Comparison of ENCODE assay signal across 8 mouse cellular contexts in the genomic region with DNA sequence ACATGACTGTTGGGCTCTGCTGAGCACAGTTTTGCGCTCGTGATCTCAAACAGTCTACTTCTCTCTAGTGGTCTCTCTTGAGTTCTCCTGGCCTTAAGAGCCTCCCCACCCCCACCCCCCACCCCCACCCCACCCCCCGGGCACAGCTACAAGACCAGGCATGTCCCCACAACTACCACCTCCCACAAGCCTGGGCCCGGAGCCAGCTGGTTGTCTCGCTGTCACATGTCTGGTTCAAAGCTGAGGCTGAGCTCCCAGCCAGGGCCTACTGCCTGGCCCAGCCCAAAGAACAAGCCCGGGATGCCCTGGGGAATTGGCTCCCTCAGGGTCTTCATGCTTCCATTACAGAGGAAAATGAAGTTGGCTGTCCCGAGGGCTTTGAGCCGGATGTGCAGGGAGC. TPM values are rescaled to one million over a fixed set of nuclear protein-coding genes. Genes with fewer than 3 reads are reported as not detected.
A peak's percentile ranks its signal among the peaks of the same experiment; 100 is the strongest.
DNase-seq lines count a peak whose midpoint lies in the region; ATAC-seq and TF ChIP-seq lines count a peak whose summit lies in the region.

No protein-coding gene starts in this region.

- H3K36me3 ChIP-seq in forebrain, postnatal 0 days (ENCODE audit: insufficient read depth), result no peaks in the 10 kb centered on the region
- no peaks in the 10 kb centered on the region for H3K36me3 ChIP-seq in forebrain, embryonic 15.5 days
- H3K36me3 ChIP-seq in intestine, postnatal 0 days (ENCODE audit: control insufficient read depth, insufficient read depth), result no peaks in the 10 kb centered on the region; the same call in 1 of the 2 replicates
- H3K36me3 ChIP-seq in thymus, adult 2 months (ENCODE audit: control insufficient read depth, insufficient read depth, low read length), result no peaks in the 10 kb centered on the region

- WGBS in forebrain, postnatal 0 days, result 51% methylated on average over 8 of the region's 8 CpGs
- 53% methylated on average over 6 of the region's 8 CpGs for WGBS in forebrain, embryonic 15.5 days
- WGBS in intestine, postnatal 0 days, result 41% methylated on average over 8 of the region's 8 CpGs
- WGBS in thymus, adult 2 months, result 36% methylated on average over 8 of the region's 8 CpGs

- TF ChIP-seq POLR2A in thymus, adult 2 months (IDR thresholded peaks at IDR 0.05; ENCODE audit: control insufficient read depth, extremely low read depth, insufficient read depth, low read length, poor library complexity), result no peak

- peak; percentile 47 for DNase-seq in forebrain, postnatal 0 days
- peak; percentile 62 for DNase-seq in right cerebral cortex, postnatal 4 days
- DNase-seq in right cerebral cortex, adult 18-20 months, result no peak
- peak; percentile 69 to 88 for DNase-seq in lung, postnatal 4 days
- no peak for DNase-seq in thymus, adult 2 months
- DNase-seq in cerebellum, adult 9-10 months, result no peak

- no peak overlapping the region for H3K27ac ChIP-seq in forebrain, postnatal 0 days (ENCODE audit: low read depth, low read length)
- no peak overlapping the region for H3K27ac ChIP-seq in forebrain, embryonic 15.5 days (replicated peaks)
- peak overlapping the region; percentile 81 for H3K27ac ChIP-seq in intestine, postnatal 0 days (ENCODE audit: low read depth, low read length)
- H3K27ac ChIP-seq in thymus, adult 2 months (ENCODE audit: control insufficient read depth, insufficient read depth, low read length), result no peak overlapping the region

- H3K27me3 ChIP-seq in forebrain, postnatal 0 days (ENCODE audit: insufficient read depth, low read length), result peaks cover 10% of the 10 kb centered on the region; the same call in 1 of the 2 replicates
- H3K27me3 ChIP-seq in forebrain, embryonic 15.5 days, result peaks cover 13% of the 10 kb centered on the region
- H3K27me3 ChIP-seq in intestine, postnatal 0 days (replicated peaks; ENCODE audit: control insufficient read depth, insufficient read depth, low read length), result no peaks in the 10 kb centered on the region
- H3K27me3 ChIP-seq in thymus, adult 2 months (ENCODE audit: control insufficient read depth, insufficient read depth, low read length), result no peaks in the 10 kb centered on the region

- H3K9me3 ChIP-seq in forebrain, postnatal 0 days (ENCODE audit: low read length), result no peaks in the 10 kb centered on the region
- no peaks in the 10 kb centered on the region for H3K9me3 ChIP-seq in forebrain, embryonic 15.5 days
- H3K9me3 ChIP-seq in intestine, postnatal 0 days (ENCODE audit: control insufficient read depth), result no peaks in the 10 kb centered on the region

- H3K4me2 ChIP-seq in forebrain, postnatal 0 days (ENCODE audit: low read depth), result no peak overlapping the region
- H3K4me2 ChIP-seq in forebrain, embryonic 15.5 days (replicated peaks), result no peak overlapping the region
- peak overlapping the region; percentile 56 for H3K4me2 ChIP-seq in intestine, postnatal 0 days (replicated peaks; ENCODE audit: low read depth)

- no peak overlapping the region for H3K9ac ChIP-seq in forebrain, postnatal 0 days
- H3K9ac ChIP-seq in forebrain, embryonic 15.5 days (replicated peaks), result no peak overlapping the region
- no peak overlapping the region for H3K9ac ChIP-seq in intestine, postnatal 0 days (ENCODE audit: low read depth, low read length)

- H3K4me1 ChIP-seq in forebrain, postnatal 0 days (ENCODE audit: insufficient read depth), result no peaks in the 10 kb centered on the region
- H3K4me1 ChIP-seq in forebrain, embryonic 15.5 days, result peaks cover 19% of the 10 kb centered on the region
- H3K4me1 ChIP-seq in intestine, postnatal 0 days (replicated peaks; ENCODE audit: control insufficient read depth, insufficient read depth, low read length), result peaks cover 26% of the 10 kb centered on the region
- H3K4me1 ChIP-seq in thymus, adult 2 months (replicated peaks; ENCODE audit: control insufficient read depth, insufficient read depth, low read length), result peaks cover 45% of the 10 kb centered on the region

- ATAC-seq in forebrain, postnatal 0 days, result peak; percentile 12; the same call in 1 of the 2 replicates
- no peak for ATAC-seq in forebrain, embryonic 15.5 days (replicated peaks)
- no peak for ATAC-seq in intestine, postnatal 0 days

- no peak overlapping the region for H3K4me3 ChIP-seq in forebrain, postnatal 0 days (ENCODE audit: low read depth, low read length)
- no peak overlapping the region for H3K4me3 ChIP-seq in forebrain, embryonic 15.5 days
- H3K4me3 ChIP-seq in intestine, postnatal 0 days (ENCODE audit: low read depth, low read length), result no peak overlapping the region
- no peak overlapping the region for H3K4me3 ChIP-seq in thymus, adult 2 months (ENCODE audit: control insufficient read depth, insufficient read depth, low read length)

- no peak for TF ChIP-seq CTCF in forebrain, postnatal 0 days (IDR thresholded peaks at IDR 0.05; ENCODE audit: low read depth)
- TF ChIP-seq CTCF in intestine, postnatal 0 days (IDR thresholded peaks at IDR 0.05; ENCODE audit: low read depth), result no peak
- TF ChIP-seq CTCF in thymus, adult 2 months (IDR thresholded peaks at IDR 0.05; ENCODE audit: borderline replicate concordance, control insufficient read depth, extremely low read depth, insufficient read depth, low read length, poor library complexity), result no peak

RNA-seq across cellular contexts. Expression of gene Ass1, which starts 15.7 kb away (rescaled TPM):
- total RNA-seq in forebrain, postnatal 0 days (2014; rRNA removed), result 16.2 and 18.0 TPM in 2 replicates
- 11.8 and 17.9 TPM in 2 replicates for polyA plus RNA-seq in forebrain, postnatal 0 days (2015; fragmentation: Nextera tagmentation; extraction: Ambion mirVana)
- 4.5 and 6.3 TPM in 2 replicates for polyA plus RNA-seq in forebrain, embryonic 15.5 days (2015; fragmentation: Nextera tagmentation; extraction: Ambion mirVana)
- 492 and 545 TPM in 2 replicates for polyA plus RNA-seq in intestine, postnatal 0 days (2015; fragmentation: Nextera tagmentation; extraction: Ambion mirVana)
- 36.3 and 46.6 TPM in 2 replicates for polyA plus RNA-seq in thymus, adult 2 months (2012; rRNA removed)

Comparison
In these comparisons a context has a peak if more than half of its experiments do, and no peak if none do; other contexts are left out.
1. DNase-seq: peak in forebrain, postnatal 0 days (single experiment), right cerebral cortex, postnatal 4 days (single experiment) and lung, postnatal 4 days (2 of 2); none in right cerebral cortex, adult 18-20 months (single experiment), thymus, adult 2 months (single experiment) and cerebellum, adult 9-10 months (single experiment).
2. RNA of gene Ass1, which starts 15.7 kb away (polyA plus RNA-seq): 492 to 545 TPM in intestine, postnatal 0 days; 36.3 to 46.6 TPM in thymus, adult 2 months, 11.8 to 17.9 TPM in forebrain, postnatal 0 days and 4.5 to 6.3 TPM in forebrain, embryonic 15.5 days; every median in the first group is over 10 times any median in the second.